Mouse (Mus musculus) right cerebral cortex, adult 18-20 months (tissue): ENCODE results near the gene Cfap61.

ENCODE experiments used
- DNase-seq: peaks from one replicate; pipeline ENCODE4 v3.0.0; 2022; ENCODE audit warnings: mixed read lengths

Cfap61 gene

GRCm38 (mm10) chr2:145950239-145950638 lies 15.7 kb downstream of the Cfap61 start:
- DNase-seq: no peak

DNA sequence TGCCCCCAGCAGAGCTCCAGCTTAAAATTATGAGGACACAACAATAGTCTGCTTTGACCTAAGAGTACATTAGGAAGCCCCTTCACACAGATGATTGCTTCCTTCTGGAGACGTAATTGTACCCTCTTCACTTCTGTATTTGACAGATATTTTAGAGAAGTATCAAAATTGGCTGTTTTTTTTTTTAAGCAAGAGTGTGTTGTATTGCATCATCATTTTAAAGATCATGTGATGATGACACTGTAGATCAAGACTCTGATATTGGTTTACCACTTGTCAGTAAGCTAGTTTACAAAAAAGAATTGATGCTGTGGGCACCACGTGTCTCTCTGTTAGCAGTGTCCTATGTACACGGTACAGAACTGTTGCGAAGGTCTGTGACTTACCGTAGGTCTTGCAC lies 18.1 kb downstream of the Cfap61 start:
- no peak for DNase-seq

GRCm38 (mm10) chr2:145955844-145956243 lies 21.3 kb downstream of the Cfap61 start:
- DNase-seq: no peak

DNA sequence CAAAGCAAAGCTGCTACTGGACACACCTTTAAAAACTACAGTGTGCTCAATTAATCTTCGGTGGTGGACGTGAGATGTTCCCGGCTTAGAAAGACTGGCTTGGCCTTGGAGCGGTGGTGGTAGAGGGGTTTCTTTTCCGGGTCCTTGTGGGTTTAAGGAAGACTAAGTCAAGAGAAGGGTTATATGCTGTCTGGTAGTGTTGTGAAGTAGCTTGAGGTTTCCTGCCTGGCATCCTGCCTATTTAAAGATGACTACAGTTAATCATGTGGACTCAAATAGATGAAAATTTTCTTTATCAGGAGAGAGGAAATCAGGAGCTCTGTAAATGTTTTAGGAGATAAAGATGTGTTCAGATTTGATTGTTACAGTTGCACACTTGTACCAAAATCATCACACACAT lies 21.7 kb downstream of the Cfap61 start:
- DNase-seq: no peak

DNA sequence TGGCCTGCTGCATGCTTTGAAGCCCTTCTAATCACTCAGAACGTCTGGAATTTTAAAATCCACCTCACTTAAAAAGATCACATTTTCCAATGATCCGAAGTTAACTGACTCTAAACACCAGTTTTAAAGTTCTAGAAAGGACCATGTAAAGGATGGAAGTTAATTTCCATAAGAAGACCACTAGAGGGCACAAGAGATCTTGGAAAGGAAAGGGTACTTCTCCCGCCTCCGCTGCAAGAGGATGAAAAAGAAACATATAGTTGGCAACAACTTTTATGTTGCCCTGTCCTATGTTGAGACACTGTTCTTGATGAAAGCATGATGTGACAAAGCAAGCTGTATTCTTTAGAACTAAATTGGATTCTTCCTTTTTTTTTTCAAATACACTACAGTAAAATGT lies 22.9 kb downstream of the Cfap61 start:
- DNase-seq: no peak

DNA sequence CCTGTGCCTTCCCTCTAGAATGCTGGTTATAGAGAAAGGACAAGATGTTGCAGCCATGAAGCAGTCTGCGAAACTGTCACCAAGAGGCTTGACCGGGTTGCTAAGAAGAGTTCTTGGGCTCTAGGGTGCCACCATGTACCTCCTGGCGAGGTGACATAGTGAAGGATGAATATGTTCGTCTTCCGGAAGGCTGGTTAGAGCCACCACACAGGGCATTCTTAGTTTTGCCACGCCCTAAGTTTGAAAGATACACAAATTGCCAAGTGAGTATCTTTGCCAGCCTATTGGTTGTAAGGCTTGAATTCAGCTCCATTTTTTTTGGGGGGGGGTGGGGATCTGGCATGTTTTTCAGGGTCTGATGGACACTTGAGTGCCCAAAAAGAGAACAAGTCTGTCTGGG lies 23.5 kb downstream of the Cfap61 start:
- no peak for DNase-seq

GRCm38 (mm10) chr2:145958551-145958950 lies 24.0 kb downstream of the Cfap61 start:
- no peak for DNase-seq

DNA sequence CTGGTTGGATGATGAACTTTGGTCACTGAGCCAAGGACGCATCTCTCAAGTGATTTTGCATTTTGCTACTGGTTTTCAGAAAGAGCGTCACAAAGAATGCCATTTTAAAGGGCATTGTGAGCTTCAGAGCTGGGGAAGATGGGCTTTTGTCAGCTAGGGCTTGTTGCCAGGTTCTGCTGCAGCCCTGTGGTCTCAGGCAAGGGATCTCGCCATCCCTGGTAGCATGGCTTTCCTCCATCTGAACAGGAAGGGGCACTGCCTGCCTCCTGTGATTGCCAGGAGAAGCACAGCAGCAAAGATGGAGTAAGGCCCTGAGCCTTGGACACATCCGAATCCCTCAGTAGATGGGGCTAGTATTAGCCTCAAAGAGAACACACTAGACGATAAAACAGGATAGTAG lies 27.3 kb downstream of the Cfap61 start:
- DNase-seq: no peak

DNA sequence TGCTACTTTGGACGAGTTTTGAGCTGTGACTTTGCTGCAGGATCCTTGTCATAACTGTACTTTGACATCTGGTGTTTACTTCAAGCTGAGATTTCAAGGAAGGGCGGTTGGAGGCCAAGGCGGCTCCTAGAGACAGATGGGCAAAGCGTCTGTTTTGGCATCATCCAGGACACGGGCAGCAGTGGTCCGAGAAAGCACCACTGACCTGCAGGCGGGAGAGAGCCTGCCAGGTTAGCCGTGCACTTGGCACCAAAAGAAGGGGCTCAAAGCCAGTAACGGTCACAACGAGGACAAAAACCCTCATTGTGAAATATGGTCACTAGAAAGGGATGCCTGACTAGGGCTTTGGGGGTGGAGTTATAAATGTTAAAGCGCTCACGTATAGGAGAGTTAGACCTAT lies 36.2 kb downstream of the Cfap61 start:
- DNase-seq: no peak

- no peak for DNase-seq
These were observed 36.8 kb downstream of the Cfap61 start for GRCm38 (mm10) chr2:145971237-145972010.

GRCm38 (mm10) chr2:145972571-145972970 lies 38.0 kb downstream of the Cfap61 start:
- DNase-seq: no peak

DNA sequence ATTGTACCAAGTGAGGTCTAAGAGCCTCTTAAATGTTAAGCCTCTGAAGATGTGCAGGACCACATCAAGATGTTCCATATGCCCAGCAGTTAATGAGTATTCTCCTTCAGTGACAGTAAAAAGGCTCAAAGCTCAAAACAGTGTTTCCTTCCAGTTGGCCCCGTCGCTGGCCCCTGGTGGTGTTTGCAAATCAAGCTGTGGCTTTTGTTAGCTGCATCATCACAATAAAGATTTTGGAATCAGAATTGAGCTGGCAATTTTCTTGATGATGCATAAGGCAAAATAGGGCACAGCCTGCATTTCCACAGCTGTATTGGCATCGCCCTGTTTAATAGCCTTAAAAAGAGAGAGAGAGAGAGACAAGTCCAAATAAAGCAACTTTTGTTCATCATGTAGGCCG lies 45.0 kb downstream of the Cfap61 start:
- no peak for DNase-seq

DNA sequence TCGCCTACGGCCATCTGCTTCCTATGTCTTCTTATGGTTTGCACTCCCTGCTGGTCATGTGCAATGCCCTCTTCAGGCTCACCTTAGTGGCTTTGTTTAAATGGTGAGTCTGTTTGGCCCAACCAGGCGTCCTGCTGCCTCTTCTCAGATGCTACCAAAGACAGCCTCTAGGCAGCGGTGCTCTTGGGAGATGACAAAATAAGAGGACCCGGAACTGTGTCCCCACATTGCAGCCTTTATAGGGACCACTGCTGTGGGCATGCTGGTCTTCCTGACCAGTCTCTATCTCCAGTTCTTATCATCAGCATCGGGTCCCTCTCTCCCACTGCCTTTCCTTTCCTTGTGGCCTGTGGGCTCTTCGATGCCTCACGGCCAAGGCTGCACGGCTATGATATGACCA lies 46.3 kb downstream of the Cfap61 start:
- DNase-seq: no peak

DNA sequence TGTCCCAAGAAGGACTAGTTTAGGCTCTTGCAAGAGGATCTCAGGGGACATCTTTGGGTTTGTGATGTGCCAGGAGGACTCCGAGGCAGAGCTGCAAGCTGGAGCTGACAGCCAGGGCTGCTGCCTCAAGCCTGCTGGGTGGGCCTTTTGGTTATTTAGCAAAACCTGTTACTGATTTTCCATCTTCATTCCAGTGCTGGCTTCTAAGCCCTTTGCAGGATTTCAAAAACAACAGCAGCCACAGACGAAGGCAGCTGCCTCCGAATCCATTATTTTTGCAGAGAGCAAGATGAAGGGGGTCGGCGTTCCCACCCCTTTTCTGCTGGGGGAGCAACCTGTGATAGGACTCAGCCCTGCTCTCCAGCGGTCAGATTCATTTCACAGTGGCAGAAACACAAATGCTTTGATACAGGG lies 47.1 kb downstream of the Cfap61 start:
- no peak for DNase-seq

DNA sequence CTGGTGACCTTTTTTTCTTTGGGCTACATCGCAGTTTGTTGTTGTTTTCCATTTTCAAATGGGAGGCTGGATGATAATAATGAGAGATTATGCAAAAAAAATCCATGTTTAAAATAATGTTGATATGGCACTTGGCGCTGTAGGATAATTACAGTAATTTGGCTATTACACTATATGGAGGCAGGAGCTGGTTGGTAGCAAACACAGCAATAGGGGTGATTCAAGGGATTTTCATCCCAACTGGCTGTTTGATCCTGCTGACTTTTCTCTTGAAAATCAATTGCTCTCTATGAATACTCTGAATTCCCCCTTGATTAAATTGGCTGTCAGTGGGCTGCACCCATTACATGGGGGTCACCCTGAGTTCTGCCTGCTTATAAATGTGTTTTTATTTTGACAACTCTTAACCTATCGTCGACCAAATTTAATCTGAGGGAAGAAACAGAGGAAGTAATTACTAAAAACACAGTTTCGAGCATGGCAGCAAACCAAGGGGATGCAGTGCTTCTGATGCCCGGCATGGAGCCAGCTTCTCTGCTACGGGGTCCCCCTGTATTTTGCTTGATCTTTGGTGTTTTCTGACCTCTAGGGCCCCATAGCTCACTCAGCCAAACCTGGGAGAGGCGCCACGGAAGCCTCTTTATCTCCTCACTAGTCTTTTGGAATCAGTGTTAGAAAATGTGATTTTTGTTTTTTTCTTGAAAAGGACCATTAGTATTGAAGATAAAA lies 47.9 kb downstream of the Cfap61 start:
- DNase-seq: no peak

- no peak for DNase-seq
These were observed 53.2 kb downstream of the Cfap61 start for GRCm38 (mm10) chr2:145987757-145988156.

DNA sequence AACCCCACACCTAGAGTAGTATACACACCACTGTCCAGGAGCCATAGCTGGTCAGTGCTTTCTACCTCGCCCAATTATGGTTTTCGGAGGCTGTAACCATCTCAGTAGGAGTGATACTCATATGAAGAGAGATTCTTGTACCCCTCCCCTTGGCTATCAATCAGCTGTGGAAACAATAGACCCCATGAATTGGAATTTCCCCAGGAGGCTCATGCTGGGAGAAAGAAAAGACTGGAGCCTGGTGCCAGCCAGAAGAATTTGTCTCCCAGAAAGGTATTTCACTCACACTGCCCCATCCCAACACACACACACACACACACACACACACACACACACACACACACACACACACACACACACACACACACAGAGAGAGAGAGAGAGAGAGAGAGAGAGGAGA lies 55.9 kb downstream of the Cfap61 start:
- DNase-seq: no peak

DNA sequence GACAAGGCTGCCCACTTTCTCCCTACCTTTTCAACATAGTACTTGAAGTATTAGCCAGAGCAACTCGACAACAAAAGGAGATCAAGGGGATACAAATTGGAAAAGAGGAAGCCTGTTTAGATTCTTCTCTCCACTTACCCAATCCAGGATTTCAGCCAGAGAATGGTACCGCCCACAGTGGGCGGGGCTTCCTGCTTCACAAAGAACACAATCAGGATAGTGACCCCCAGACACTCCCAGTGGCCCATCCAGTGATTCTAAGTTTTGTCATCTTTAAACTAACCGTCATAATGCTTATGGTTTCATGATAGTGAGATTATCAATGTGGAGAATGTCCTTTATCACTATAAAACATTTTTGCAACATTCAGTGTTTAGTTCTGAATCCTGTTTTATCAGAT lies 61.9 kb downstream of the Cfap61 start:
- DNase-seq: no peak

DNA sequence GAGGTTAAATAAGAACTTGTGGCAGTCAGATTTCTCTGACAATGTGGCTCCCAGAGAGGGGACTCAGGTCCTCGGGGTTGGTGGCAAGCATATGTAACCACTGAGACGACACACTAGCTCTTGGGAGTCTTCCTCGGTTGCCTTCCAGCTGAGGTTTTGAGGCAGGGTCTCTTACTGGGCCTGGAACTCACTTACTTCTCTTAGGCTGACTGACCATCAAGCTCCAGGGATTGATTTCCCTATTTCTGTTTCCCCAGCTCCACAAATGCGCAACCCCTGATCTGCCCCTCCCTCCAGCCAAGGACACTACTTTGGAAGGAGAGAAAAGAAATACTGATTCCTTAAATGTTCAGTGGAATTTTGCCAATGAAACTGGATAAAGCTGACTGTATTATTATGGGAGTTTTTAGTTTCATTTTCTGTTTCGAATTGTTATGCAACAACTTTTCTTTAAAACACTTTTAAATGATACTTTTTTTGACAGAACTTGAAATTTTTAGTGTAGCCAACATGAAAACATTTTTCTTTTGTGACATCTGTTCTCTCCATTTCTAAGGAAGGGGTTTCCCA lies 63.5 kb downstream of the Cfap61 start:
- no peak for DNase-seq

GRCm38 (mm10) chr2:146008801-146009200 lies 74.2 kb downstream of the Cfap61 start:
- DNase-seq: no peak

DNA sequence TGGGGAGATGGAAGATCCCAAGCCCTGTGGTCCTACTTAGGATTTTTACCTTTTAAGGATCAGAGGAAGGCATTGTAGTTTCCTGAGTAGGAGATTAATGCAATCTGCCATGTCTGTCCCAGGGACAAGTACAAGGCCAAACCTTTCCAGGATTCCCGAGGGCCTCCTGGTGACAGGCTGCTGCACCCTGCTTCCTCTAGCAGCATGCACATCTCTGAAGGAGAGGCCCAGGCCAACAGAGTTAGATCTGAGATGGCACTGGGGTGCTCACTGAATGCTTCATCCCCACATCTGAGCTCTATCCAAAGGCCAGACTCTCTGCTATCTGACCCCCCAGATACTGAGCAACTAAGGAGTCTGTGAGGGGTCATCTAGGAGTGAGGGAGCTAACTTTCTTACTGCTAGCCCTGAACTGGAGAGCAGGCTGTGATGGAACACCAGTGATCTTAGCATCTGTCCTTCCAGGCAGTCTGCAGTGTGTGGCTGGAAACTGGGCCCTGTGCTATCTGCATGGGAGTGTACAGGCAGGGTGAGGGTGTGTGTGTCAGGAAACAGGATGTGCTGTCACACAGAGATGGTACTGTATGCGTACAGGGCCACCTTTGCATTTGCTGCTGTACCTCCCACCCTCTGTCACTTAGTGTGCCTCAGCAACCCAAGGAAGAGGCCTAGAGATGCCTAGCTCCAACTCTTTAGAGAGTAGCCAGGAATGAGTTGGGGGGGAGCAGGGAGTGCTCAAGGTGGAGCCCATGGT lies 75.2 kb downstream of the Cfap61 start:
- DNase-seq: no peak

DNA sequence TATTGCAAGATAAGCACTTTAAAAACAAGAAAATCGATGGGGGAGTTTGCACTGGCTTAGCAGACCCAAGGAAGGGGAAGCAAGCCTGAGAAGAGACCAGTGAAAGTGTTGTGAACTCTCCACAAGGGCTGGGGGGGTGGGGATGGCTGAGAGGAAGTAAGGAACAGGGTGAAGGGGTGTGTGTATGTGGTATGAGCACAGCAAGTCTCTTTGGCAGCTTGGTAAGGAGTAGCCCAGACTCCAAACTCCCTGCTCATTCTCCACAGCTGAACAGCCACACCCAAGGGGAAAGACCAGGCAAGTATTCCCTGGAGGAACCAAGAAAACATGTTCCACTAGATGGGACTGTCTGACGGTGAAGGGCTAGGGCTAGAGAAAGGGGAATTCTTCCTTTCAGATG lies 76.2 kb downstream of the Cfap61 start:
- no peak for DNase-seq
